Mouse (Mus musculus): ENCODE results near the gene Oosp2. TPM values are rescaled to one million over a fixed set of nuclear protein-coding genes. Genes with fewer than 3 reads are reported as not detected.

Oosp2 gene
- polyA plus RNA-seq (2012; rRNA removed), result 0.24 TPM in 1 of 2 replicates, not detected in the other

DNA sequence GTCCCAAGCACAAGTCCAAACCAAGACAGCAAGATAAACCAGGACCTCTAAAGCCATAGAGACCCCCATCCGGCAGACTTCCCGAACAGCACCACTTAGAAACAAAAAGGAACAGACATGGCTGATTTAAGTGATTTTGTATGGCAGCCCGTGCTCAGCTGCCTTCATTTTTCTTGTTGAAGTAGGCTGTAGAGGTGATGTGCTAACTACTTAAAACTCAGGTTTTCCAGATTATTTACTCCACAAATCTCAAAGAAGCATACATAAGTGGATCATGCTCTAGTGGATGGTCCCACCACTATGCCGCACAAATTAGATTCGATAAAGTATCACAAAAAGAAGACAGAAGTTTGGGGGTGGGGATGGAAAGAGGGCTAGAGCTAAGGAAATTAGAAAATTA is at the start of gene Oosp2:
Oosp2 (minus strand) TSS at position 101 of the 400 bp plus-strand sequence.

DNA sequence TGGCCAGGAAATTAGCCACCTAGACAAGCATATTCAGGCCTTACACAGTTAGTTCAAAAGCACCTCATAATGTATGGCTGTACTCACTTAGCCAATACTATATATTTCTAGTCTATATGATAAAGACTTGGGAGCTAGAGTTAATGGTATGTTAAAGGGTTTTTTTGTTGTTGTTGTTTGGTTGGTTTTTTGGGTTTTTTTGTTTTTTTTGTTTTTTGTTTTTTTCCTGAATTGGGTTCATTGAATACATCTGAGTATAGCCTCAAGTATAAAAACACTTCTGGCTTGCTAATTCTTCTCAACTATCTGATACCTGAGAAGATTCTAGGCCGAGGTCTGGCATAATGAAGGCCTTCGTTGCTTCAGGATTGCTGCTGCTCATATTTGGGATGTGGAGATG is 36.4 kb upstream of the Oosp2 start, which contains the start of gene Oosp3:
Oosp3 (plus strand) TSS at position 301 of the 400 bp plus-strand sequence.

DNA sequence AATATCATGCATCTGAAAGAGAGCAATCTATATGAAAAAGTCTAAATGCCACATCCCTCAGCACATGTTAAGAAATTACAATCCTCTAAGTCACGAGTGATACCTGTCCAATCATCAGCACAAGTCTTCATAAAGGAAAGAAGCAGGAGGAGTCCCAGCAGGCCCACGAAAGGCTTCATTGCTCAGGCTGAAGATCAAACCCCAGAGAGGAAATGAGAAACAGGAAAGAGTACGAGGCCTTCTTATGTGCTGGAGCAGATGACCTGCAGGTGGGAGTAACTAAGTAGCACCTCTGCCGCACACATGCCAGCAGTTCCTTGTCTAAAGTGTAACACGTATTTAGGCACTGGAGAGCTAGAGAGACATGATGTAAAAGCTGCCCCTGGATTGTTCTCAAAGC is 30.5 kb upstream of the Oosp2 start, which contains the start of gene Oosp1:
Oosp1 (minus strand) TSS at position 312 of the 400 bp plus-strand sequence.

DNA sequence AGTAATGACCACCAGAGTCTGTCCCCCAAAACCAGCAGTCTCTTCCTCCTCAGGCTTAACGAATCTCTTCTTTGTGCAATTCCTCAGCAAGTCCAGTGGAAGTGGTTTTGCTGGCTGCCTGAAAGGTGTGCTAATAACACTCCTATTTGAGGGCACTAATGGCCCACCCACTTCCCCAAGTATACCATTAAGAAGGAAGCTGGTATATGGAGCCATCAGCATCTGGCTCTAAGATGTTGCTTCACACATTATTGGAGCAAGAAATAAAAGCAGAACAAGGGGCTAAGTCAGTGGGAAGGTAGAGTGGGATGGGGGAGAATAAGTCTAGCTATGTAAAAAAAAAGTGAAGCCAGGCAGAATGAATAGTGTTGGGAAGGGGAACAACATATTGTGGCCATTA is 19.6 kb downstream of the Oosp2 start, which contains the start of gene Ms4a3:
Ms4a3 (minus strand) TSS at position 120 of the 400 bp plus-strand sequence.

DNA sequence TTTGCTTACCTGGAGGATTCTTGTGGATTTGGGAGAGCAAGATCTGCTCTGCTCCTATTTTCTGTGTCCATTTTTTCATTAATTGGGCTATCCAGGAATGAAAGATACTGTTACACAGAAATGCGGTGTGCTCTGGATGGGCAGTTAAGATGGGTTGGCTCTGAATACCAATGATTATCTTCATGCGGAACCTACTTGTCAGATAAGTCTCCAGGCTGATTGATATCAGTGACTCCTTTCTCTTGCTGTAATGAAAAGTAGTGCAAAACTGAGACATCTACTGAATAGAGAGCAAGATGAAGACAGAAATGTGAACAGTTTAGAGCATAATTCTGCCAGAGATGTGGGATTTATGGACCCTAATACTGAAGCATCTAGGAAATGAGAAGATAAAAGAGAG is 36.8 kb downstream of the Oosp2 start, which contains the start of gene Ms4a2:
Ms4a2 (minus strand) TSS at position 169 of the 400 bp plus-strand sequence.

GRCm38 (mm10) chr19:11604603-11605002 is 55.8 kb downstream of the Oosp2 start, which contains the start of gene Ms4a6d:
Gene Ms4a6d, minus strand, starts transcription at chr19:11604849.

Other genes with a start within 250 kb of the Oosp2 start
- gene Ms4a4b, start 217.0 kb downstream of the Oosp2 start, polyA plus RNA-seq (2012; rRNA removed), result 0.46 and 0.55 TPM in 2 replicates
- gene Ms4a6c, start 191.2 kb downstream of the Oosp2 start, polyA plus RNA-seq (2012; rRNA removed), result 1.8 and 2.4 TPM in 2 replicates
- gene Gm8369, start 174.6 kb downstream of the Oosp2 start, polyA plus RNA-seq (2012; rRNA removed), result not detected in 2 replicates
- 1.2 and 1.5 TPM in 2 replicates for gene Ms4a6b, start 144.0 kb downstream of the Oosp2 start, polyA plus RNA-seq (2012; rRNA removed)
- 15.2 and 20.3 TPM in 2 replicates for gene Ms4a4d, start 123.8 kb downstream of the Oosp2 start, polyA plus RNA-seq (2012; rRNA removed)
- gene Ms4a6d, start 55.7 kb downstream of the Oosp2 start, polyA plus RNA-seq (2012; rRNA removed), result 2.1 and 4.6 TPM in 2 replicates
- not detected in 2 replicates for gene Ms4a2, start 36.8 kb downstream of the Oosp2 start, polyA plus RNA-seq (2012; rRNA removed)
- not detected in 2 replicates for gene Ms4a3, start 19.7 kb downstream of the Oosp2 start, polyA plus RNA-seq (2012; rRNA removed)
- 5.1 and 6.0 TPM in 2 replicates for gene Oosp1, start 30.6 kb upstream of the Oosp2 start, polyA plus RNA-seq (2012; rRNA removed)
- gene Oosp3, start 36.5 kb upstream of the Oosp2 start, polyA plus RNA-seq (2012; rRNA removed), result 1.6 and 2.0 TPM in 2 replicates
- 0.10 and 0.12 TPM in 2 replicates for gene Gif, start 87.0 kb upstream of the Oosp2 start, polyA plus RNA-seq (2012; rRNA removed)
- gene Mrpl16, start 109.8 kb upstream of the Oosp2 start, polyA plus RNA-seq (2012; rRNA removed), result 6.4 and 6.7 TPM in 2 replicates
- gene Stx3, start 158.8 kb upstream of the Oosp2 start, polyA plus RNA-seq (2012; rRNA removed), result 6.7 and 8.5 TPM in 2 replicates
- not detected in 2 replicates for gene Olfr1417, start 178.7 kb upstream of the Oosp2 start, polyA plus RNA-seq (2012; rRNA removed)
- gene Olfr1418, start 200.5 kb upstream of the Oosp2 start, polyA plus RNA-seq (2012; rRNA removed), result not detected in 2 replicates
- not detected in 2 replicates for gene Olfr1419, start 214.5 kb upstream of the Oosp2 start, polyA plus RNA-seq (2012; rRNA removed)
- not detected in 2 replicates for gene Olfr1420, start 226.0 kb upstream of the Oosp2 start, polyA plus RNA-seq (2012; rRNA removed)

All from ovary, adult 2 months (tissue).